Comparison of ENCODE assay signal across 10 mouse cellular contexts in the genomic region with DNA sequence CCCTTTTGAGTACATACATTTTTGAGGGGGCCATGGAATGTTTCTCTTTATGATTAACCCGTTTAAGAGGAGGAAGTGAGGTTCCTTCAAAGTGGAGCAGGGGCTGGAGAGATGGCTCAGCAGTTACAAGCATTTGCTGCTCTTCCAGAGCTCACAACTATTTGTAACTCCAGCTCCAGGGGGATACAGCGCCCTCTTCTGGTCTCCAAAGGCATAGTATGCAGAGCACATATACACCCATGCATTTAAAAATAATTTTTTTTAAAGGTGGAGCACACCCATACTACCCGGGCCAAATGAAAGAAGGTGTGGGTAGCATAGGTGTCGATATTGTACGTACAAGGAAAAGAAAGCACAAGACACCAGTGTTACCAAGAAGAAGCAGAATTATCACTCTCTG. TPM values are rescaled to one million over a fixed set of nuclear protein-coding genes. Genes with fewer than 3 reads are reported as not detected.
DNase-seq lines count a peak whose midpoint lies in the region.
"Had no signal": no experiment of that assay in that cellular context is flagged by ENCODE, and none has a peak within 500 bp of the region (broad histone marks: within the 10 kb centered on the region; RNA-seq: fewer than 3 reads in every experiment).

No protein-coding gene starts in this region.

- intact Hi-C loops in heart, postnatal 25 days (cut with DNase I): no loop called here

- DNase-seq in adrenal gland, postnatal 14 days: peak; percentile 12
- no peak for DNase-seq in adrenal gland, adult (ENCODE audit: inconsistent age in 2 of 2, low spot score in 1 of 2)
- peak; percentile 12 for DNase-seq in kidney, postnatal 10 days
- no peak for DNase-seq in kidney, postnatal 25 days
- DNase-seq in right cerebral cortex, postnatal 14 days: peak; percentile 7
- DNase-seq in right cerebral cortex, postnatal 36 days (ENCODE audit: low spot score in 2 of 2): no peak
- DNase-seq in retina, postnatal 1 day: peak; percentile 49
- no peak for DNase-seq in heart, postnatal 25 days (ENCODE audit: low spot score)
- DNase-seq: lung, adult 18-20 months had no signal

RNA-seq across cellular contexts. Expression of gene Clec3a, which starts 54.7 kb away (rescaled TPM):
- total RNA-seq in adrenal gland, postnatal 14 days (2021): not detected in 2 replicates
- under 1 TPM; 0.78 to 0.98 TPM for total RNA-seq in heart, postnatal 25 days (2021)
- total RNA-seq: layer of hippocampus, postnatal 10 days had no signal

Comparison
In these comparisons a context has a peak if more than half of its experiments do, and no peak if none do; other contexts are left out.
1. DNase-seq: peak in adrenal gland, postnatal 14 days (single experiment), kidney, postnatal 10 days (single experiment), right cerebral cortex, postnatal 14 days (single experiment) and retina, postnatal 1 day (single experiment); none in adrenal gland, adult (0 of 2), kidney, postnatal 25 days (0 of 2), right cerebral cortex, postnatal 36 days (0 of 2) and heart, postnatal 25 days (single experiment).